Mouse (Mus musculus) adrenal gland, postnatal 4 days (tissue): ENCODE results near the gene Plekhg3. TPM values are rescaled to one million over a fixed set of nuclear protein-coding genes. Genes with fewer than 3 reads are reported as not detected.

Source experiments
- DNase-seq, 2 experiments: peaks; one replicate each; pipeline ENCODE4 v3.0.0; 2021 to 2022; ENCODE audit warnings: low spot score in 2 of 2, mixed read lengths in 2 of 2
- total RNA-seq, 2 experiments: library from RNA; stranded (reverse); gene quantifications; 2 replicates each; pipeline ENCODE4 v1.2.3; 2021

The Plekhg3 gene
- total RNA-seq, 2 experiments from 2014 or later = 21.0 to 29.2 TPM

DNA sequence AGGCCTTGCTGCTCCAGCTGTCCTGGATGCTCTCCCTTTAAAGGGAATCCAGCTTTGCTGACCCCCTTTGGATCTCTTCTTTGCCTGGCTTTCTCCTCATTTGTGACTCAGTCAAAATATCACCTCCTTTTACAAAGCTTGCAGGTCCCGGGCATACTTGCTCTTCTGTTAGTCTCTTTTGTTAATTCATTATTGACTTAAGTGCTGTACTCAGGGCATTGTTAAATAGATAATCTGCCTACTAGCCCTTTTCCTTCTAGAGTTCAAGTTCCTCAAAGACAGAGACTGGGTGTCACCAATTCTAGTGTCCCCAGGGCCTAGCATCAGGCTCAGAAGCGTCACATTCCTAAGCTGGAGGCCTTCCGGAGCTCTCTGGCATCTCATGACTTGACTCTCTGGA is 18.5 kb downstream of the Plekhg3 start:
- DNase-seq = no peak

DNA sequence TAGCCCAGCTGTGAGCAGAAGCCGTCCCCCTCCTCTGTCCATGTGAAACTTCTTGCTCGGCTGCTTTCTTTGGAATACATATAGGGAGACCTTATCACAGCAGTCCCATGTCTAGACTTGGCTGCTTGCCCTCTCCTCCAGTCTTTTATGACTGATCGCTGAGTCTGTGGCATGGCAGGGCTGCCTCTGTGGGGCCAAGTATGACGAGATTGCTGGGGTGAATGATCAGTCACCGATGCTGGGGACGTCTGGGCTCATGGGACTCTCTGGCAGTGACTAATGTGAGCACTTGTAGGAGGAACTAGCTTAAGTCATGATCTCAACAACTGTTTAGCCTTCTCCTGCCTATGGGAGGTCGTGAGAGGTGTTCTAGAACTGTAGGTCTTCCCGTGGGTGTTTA is 21.6 kb downstream of the Plekhg3 start:
- no peak for DNase-seq

DNA sequence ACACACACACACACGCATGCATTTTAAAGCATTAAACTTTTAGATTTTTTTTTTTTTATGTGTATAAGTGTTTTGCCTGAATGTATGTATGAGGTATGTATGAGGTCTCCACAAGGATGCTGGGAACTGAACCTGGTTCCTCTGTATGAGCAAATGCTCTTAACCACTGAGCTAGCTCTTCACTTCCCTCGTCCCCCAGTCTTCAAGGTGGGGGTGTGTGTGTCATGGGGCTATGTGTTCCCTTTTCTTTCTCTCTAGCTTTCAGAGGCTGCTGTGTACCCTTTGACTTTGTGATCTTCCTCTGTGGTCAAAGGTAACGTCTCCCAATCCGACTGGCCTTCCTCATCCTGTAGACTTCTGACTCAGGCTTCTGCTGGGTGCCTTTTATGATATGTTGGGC is 22.3 kb downstream of the Plekhg3 start:
- DNase-seq = no peak

DNA sequence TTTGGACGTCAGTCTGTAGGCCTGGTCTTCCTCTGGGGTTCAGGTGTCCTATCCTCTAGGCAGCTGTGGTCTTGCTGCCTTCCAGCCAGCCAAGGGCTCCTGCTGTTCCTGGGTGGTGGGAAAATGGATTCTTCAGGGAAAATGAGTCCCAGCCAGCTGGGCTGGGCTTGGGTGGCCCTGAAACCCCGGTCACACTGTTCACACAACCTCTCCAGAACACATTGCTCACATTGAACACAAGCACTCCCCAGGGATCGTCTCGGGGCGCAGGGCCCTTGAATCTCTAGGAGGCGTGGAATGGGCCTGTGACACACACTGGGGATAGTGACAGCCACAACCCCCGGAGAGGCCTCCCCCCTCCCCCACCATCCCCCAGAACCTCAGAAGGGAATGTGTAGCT is 23.2 kb downstream of the Plekhg3 start:
- DNase-seq = no peak

DNA sequence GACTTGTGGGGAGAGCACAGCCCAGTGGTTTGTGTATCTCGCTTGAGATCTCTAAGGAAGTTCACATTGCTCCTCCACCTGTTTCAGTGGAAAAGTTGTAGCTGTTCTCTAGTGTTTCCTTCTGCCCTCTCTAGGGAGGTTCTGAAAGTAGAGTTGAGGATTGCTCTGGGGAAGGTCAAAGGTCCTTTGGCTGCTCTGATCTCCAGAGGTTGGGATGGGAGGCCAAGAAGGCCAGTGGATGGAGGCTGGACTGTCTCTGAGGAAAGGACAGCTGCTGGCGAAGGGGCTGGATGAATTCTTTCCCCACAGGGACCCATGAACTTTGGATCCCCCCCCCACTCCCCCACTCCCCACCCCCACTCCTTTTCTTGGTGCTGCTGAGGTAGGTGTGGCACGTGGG is 23.7 kb downstream of the Plekhg3 start:
- DNase-seq = no peak

DNA sequence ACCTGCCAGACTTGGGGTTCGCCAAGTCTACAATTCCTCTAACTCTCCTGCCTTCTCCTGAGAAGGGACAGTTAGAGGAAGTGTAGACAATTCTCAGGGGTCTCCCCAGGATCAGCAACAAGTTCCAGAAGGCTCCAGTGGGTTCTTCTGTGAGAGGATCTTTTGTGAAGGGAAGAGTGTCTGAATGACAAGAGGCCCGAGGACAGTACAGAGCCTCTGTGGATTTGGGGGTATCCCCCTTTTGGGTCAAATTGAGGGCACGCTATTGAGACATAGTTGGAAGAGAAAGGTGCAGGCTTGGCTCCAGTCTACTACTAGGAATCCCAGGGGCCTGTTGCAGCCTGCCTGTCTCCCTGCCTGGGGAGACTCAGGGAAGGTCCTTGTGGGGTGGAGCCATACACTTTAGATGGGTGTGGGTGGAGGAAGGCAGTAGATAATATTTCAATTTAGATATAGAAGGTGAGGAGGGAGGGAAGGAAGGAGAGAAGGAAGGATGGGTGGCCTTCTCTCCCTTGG is 24.2 kb downstream of the Plekhg3 start:
- DNase-seq = no peak

DNA sequence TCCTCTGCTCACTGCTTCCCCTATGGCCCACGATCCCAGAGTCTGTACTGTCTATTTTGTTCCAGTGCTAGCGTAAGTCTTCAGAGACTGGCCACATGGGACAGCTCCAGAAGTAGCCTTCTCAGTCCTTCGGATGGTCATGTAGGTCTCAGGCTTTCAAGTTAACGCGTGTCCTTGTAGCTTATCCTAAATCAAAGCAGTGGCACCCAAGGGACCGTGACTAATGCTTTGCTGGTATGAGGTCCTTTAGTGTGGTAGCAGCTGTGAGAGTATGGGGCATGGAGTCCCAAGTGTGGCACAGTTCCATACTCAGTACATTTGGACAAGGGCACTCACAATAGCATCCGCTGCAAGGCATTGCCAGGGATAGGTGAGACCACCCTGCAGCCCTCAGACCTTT is 25.5 kb downstream of the Plekhg3 start:
- DNase-seq = no peak

DNA sequence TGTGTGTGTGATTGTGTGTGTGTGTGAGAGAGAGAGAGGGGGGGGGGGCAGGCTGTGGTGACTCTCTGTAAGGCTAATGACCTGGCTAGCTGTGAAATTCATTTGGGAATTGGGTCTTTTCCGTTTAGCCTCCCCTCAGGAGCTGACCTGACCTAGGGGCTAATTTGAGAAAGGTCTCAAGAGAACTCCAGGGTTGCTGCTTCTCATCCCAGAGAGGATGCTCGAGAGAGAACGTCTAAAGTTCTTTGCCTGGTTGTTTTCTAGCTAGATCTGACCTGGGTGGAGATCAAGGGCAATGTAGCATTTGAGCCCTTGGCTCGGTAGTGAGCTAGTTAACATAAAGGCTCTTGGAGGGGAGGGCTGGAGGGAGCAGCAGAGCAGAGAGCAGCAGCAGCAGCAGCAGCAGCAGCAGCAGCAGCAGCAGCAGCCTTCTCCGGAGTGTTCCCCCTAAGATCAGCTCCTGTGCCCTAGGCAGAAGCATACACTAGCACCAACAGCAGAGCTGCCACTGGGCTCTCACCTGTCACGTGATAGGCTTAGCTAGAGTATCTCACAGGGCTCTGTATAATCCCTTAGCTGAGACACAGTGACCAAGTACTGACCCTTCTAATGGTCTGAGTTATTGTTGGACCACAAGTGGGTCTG is 26.2 kb downstream of the Plekhg3 start:
- no peak for DNase-seq

DNA sequence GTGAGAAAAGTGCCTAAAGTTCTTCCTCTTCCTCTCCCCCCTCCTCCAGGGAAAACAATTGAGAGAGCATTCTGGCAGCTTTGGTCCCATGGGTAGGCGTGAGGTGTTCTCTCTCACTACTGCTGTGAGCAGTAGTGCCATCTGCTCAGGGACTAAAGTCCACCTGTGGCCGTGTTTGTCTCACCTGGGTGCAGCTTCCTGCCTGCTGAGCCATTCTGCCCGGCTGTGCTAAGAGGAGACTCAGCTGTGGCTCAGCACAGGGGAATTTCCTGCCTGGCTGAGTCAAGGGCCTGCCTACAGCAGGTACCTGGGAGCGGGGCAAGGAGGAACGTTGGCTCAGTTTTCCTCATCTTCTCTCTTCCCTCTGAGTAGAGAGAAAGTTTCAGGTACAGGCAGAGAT is 27.5 kb downstream of the Plekhg3 start:
- no peak for DNase-seq

DNA sequence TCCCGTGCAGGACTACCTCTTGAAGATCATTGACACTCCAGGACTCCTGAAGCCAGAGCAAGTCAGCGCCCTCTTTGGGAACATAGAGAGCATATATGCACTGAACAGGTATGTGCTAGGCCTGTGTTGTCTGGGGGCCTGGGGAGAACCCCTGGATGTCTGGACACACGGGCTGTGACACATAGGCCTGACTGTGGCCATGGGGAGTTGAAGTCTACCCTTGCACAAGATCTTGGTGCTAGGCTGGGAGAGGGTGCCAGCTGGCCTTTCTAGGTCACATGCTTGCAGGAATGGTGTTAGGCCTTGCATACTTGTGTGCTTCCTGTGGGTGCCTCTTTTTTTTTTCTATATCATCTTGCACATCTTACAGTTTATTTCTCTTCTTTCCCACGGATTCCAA is 31.5 kb downstream of the Plekhg3 start:
- no peak for DNase-seq

DNA sequence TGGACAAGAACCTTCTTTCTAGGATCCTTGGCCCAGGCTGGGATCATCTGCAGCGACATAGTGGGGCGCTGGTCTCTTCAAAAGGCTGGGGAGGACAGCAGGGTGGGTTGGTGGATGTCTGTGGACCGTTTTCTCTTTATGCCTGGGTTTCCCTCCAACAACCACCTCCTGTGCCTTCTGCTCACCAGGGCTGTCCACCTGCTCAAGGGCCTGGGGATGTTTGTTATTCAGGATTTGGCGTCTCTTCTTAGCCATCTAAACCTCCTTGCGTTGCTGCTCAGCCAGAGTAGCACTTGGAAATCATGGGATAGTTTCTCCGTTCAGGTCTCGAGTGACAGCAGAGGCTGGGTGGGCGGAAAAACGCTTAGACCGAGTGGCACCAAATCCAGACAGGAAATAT is 35.6 kb downstream of the Plekhg3 start:
- no peak for DNase-seq

DNA sequence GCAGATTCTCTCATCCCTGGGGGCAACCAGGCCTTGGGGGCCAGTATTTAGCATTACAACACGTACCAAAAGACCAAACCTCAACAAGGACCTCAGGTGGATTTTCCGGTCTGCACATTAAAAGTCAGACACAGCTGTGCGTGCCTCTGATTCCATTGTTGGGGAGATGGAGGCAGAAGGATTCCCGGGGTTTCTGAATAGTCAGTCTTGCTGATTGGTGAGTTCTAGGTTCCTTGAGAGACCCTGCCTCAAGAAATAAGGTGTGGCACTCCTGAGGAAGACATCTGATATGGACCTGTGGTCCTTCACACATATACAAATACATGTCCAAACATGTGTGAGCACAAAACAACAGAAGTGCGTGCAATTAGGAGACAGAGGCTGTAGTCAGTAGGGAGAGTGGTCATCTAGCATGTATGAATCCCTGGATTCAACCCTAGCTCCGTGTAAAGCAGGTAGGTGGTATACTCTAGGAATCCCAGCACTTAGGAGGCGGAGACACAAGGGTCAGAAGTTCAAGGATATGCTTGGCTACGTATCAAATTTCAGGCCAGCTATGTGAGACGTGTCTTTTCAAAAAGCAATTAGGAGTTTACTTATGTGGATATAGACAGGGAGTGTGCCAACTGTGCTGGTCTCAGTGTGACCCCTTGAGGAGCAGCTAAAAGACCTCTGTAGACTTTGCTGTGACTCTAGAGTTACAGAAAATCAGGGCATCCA is 39.7 kb downstream of the Plekhg3 start:
- DNase-seq = no peak

DNA sequence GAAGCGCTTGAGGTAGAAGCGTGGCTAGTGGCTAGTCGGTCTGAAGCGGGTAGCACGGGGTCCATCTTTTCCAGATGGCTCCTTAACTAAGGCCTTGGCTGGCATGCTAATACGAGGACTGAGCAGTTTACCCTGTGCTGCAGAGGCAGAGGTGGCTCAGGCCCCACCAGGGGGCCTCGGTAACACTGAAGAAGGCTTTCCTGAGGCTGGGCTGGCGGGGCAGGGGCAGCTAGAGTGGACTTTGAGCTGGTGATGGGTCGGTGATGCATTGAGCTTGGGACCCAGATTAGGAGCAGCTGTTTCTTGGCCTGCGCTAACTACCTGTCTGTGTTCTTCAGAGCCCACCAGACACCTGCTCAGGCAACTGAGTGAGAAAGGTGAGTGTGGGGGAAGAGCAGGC is 40.6 kb downstream of the Plekhg3 start:
- no peak for DNase-seq

DNA sequence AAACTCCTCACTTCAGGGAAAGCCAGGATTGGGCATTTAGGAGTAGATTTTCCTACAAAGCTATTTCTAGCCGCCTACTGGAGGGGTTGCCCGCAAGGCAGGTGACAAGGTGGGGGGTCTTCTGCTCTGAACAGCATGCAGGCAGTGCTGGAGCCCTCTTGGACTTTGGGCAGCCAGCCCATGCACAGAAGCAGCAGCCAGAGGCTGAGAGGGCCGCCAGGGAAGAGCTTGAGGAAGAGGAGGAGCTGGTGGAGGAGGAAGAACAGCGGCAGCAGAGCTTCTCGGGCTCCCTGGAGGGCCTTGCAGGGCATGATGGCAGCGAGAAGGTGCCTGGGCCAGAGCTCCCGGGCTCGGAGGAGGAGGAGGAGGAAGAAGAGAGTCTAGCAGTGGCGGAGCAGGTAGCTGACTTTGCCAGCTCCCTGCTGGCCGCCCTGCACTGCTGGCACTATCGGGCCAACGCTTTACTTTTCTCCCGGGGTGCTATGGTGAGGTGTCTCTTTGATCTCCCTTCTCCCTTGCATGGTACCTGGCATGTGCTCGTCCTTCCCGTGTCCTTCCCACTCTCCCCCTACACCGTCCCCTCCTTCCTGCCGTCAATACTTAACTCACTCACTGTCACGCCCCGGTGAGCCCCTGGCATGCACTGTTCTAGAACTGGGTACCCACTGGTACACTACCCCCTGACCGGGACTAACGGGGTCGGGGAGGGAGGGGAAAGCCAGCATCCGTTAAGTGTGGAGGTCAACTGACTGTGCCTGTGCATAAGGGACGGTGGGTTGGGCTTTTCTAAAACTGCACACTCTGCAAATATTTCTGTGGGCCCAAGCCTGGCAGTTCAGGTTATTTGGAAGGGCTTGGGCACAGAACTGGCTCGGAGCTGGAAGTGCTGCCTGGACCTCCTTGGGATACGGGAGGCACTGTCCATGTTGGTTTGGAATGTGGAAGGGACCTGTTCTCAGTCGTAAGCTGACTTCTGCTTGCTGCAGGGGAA is 41.9 kb downstream of the Plekhg3 start:
- DNase-seq = no peak

DNA sequence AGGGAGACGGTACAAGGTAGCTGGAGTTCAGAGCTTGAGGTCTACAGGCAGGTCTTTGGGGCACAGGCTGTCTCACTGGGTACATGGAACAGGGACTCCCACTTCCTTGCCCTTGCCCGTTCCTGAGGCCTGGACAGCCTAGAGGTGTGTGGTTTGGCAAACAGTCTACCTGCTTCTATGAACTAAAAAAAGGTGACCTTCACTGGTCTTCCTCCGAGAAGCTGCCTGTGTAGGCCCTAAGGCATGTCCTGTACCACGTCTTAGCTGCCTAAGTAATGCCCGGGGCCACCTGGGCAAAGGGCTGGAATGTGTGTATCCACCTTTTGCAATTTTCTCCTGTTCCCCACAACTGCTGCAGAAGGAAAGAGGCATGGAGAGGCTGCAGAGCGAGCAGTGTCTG is 42.7 kb downstream of the Plekhg3 start:
- DNase-seq = no peak

DNA sequence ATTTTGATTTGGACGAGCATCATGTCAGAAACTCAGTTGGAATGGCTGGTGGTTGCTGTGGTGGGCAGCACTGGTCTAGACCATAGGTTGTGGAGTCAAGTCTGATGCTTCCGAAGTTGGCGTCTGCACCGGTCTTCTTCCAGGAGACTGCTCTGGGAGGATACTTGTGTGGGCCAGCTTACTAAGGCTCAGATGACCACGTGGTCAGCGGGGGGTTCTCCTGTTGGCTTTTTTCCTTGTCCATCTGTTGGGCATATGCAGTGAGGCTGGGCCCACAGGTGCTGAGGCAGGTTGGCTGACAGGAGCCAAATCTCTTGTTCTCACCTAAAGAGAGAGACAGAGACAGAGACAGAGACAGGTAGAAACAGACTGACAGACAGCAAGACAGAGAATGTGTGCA is 44.1 kb downstream of the Plekhg3 start:
- no peak for DNase-seq

DNA sequence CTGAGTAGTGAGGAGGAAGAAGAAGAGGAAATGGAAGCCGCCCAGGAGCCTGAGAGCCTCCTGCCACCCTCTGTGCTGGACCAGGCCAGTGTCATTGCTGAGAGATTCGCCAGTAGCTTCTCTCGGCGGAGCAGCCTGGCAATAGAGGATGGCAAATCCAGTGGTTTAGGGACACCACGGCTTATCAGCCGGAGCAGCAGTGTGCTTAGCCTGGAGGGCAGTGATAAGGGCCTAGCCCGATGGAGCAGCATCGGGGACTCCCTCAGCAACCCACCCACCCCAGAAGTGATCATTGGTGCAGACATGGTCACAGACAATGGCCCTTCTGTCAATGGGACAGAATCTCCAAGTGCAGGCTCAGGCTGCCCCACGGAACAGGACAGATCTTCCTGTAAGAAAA is 45.4 kb downstream of the Plekhg3 start:
- DNase-seq = no peak

DNA sequence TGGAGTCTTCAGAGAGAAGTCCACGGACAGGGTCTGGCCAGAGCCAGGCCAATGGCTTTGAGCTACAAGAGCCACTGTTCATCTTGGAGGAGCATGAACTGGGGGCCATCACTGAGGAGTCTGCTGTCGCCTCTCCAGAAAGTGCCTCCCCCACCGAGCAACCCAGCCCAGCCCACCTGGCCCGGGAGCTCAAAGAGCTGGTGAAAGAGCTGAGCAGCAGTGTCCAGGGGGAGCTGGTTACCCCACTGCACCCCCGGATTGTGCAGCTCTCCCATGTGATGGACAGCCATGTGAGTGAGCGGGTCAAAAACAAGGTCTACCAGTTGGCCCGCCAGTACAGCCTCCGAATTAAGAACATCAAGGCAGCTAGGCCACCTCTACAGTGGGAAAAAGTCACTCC is 46.1 kb downstream of the Plekhg3 start:
- DNase-seq = no peak

DNA sequence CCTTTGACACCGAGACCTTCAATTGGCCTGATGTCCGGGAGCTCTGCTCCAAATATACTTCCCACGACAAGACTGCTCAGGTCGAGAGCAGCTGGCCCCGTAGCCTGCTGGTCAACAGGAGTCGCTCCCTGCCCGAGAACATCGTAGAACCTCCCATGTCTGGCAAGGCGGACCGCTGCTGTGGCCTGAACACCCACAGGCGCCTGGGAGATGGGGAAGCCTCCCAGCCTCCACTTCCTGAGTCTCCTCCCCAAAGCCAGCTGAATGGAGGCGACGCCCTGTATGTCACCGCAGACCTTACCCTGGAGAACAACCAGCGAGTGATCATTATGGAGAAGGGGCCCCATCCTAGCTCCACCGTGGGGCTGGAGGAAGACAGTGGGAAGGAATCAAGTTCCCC is 47.2 kb downstream of the Plekhg3 start:
- DNase-seq = no peak

DNA sequence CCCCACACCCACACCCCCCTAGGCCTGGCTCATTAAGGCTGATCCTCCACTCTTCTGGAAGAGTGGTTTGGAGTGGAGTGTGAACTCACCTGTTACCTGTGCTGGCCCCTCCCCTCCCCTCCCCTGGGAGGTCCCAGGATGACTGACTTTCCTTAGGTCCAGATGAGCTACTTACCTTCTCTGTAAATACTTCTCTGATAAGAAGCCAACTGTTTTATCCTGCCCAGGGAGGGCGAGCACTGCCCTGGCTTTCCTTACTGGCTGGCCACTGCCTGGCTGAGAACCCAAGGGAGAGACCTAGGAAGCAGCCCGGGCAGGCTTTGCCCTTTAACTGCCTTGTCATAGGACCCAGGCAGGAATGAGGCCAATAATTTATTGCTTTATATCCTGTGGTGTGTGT is 47.8 kb downstream of the Plekhg3 start:
- no peak for DNase-seq

DNA sequence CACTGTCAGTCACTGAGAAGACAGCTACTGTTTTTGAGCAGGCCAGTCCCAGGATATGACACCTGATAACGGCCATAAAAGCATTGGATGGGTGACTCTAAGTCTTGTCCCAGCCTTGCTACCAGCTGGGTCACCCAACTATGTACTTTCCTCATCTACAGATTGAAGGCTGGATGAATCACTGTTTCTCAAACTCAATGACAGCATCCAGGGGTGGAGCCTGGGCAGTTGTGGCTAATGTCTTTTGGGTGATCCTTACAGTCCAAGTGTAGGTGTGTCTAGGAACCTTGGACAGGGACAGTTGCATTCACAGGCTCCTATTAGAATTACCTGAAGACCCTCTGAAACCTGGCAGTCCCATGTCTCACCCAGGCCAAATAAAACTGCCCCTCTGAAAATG is 49.1 kb downstream of the Plekhg3 start:
- no peak for DNase-seq

DNA sequence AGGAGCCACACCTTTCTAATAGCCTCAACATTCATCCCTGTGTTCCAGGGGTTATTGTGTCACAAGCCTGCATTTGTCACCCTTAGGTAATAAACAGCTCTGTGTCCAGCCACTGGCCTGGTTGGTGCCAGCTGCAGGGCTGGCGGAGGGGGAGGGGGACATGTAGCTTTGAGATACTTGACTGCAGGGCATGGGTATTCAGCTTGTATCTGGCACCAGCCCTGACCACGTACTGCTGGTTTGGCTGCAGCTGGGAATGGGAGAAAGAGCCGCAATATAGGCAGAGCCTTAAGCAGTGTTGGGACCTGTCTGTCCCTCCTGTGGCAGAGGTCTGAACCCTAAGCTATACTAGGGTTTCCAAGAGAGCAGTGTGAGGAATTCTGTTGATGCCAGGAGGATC is 51.4 kb downstream of the Plekhg3 start:
- DNase-seq = no peak
